Mouse (Mus musculus) cerebellum, adult 2 months (tissue): ENCODE measurements at regions not wholly inside any gene's neighbourhood (a gene's known extent, or its start where the extent isn't known, plus 50 kb on each side); places are given as distances from the start of the nearest gene placed in this dataset.

Experiments used
- CTCF ChIP-seq: fragments of 200-500 bp; IDR thresholded peaks from 2 replicates; pipeline ENCODE4 v1.5.1; 2011; ENCODE audit warnings: low read depth, mild to moderate bottlenecking, control low read depth, low read length, moderate library complexity, borderline replicate concordance; ENCODE audit not compliant: insufficient read depth
- POLR2A ChIP-seq: fragments of 200-500 bp; IDR thresholded peaks from 2 replicates; pipeline ENCODE4 v1.6.1; 2011; ENCODE audit warnings: low read length, control low read depth, borderline replicate concordance; ENCODE audit not compliant: insufficient read depth

DNA sequence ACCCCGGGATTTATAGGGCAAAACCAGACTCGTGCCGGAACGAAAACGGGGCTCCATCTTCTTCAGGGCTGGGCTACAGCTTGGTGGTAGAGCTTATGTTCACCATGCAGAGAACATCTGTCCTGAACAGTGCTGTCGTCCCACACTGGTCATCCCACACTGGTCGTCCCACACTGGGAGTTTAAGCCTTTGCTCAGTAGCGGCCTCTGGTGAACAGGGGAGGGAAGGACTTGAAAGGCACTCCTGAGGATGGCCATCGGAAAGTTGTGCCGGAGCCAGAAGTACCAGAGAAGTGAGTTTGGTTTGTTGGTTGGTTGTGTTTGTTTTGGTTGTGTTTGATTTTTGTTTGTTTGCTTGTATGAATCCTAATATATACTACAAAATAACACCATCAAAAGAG, 56.0 kb upstream of the Ptpn13 start:
- no peak for TF ChIP-seq CTCF
- TF ChIP-seq POLR2A: no peak
